Comparison of ENCODE assay signal across 11 mouse cellular contexts in the genomic region with DNA sequence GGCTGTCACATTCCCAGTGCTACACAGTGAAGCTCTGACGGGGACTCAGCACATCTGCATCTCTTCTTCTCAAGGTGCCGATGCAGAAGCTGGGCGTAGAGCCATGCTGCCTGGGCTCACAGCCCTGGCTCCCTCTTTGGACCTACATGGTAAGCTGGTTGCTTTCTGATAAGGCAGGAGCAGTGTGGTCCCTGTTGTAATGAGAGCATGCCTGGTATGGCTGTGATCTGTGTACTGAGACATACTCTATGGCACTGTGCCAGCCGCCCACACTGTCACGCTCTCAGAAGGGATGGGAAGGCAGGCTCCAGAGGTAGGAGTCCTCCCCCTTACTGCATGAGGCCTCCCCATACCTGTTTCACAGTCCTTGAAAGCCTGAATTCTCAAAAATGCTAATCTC.
DNase-seq lines count a peak whose midpoint lies in the region; ATAC-seq and TF ChIP-seq lines count a peak whose summit lies in the region.
"Had no signal": no experiment of that assay in that cellular context is flagged by ENCODE, and none has a peak within 500 bp of the region (broad histone marks: within the 10 kb centered on the region; RNA-seq: fewer than 3 reads in every experiment).

No protein-coding gene starts in this region.

- no peaks in the 10 kb centered on the region for H3K27me3 ChIP-seq in kidney, postnatal 0 days (ENCODE audit: insufficient read depth, low read length)
- no peaks in the 10 kb centered on the region; the same call in 1 of the 2 replicates for H3K27me3 ChIP-seq in heart, embryonic 15.5 days
- H3K27me3 ChIP-seq in forebrain, embryonic 11.5 days (ENCODE audit: control insufficient read depth, insufficient read depth, low read length) = 0 out of 2 replicates have a peak, but pooled peaks cover 2% of the 10 kb centered on the region

- H3K9me3 ChIP-seq in kidney, postnatal 0 days (replicated peaks; ENCODE audit: low read length) = no peaks in the 10 kb centered on the region
- no peaks in the 10 kb centered on the region for H3K9me3 ChIP-seq in heart, embryonic 15.5 days (replicated peaks)
- no peaks in the 10 kb centered on the region for H3K9me3 ChIP-seq in forebrain, embryonic 11.5 days (ENCODE audit: control insufficient read depth, low read length)

- TF ChIP-seq CTCF in kidney, postnatal 0 days (IDR thresholded peaks at IDR 0.05; ENCODE audit: low read depth) = no peak

- H3K36me3 ChIP-seq in kidney, postnatal 0 days (ENCODE audit: insufficient read depth, low read length) = no peaks in the 10 kb centered on the region
- H3K36me3 ChIP-seq in heart, embryonic 15.5 days = no peaks in the 10 kb centered on the region
- no peaks in the 10 kb centered on the region for H3K36me3 ChIP-seq in forebrain, embryonic 11.5 days (ENCODE audit: control insufficient read depth, insufficient read depth, low read length)

- ATAC-seq in kidney, postnatal 0 days (replicated peaks; ENCODE audit: low FRiP score, low read depth) = 0 out of 2 replicates have a peak, but pooled peaks have one; percentile 49
- ATAC-seq in frontal cortex, adult (ENCODE audit: low TSS enrichment) = peak; percentile 57; the same call in 1 of the 2 replicates
- peak; percentile 54 for ATAC-seq in heart, embryonic 15.5 days (replicated peaks; ENCODE audit: insufficient number of reproducible peaks, insufficient read depth, low FRiP score, low read depth)
- ATAC-seq in granulocyte monocyte progenitor cell, adult 5-6 weeks (replicated peaks; ENCODE audit: poor library complexity, severe bottlenecking) = no peak
- ATAC-seq in forebrain, embryonic 11.5 days (replicated peaks; ENCODE audit: low FRiP score) = no peak

- no peak overlapping the region for H3K4me3 ChIP-seq in kidney, postnatal 0 days (replicated peaks; ENCODE audit: low read depth, low read length)
- H3K4me3 ChIP-seq in heart, embryonic 15.5 days = no peak overlapping the region
- H3K4me3 ChIP-seq in forebrain, embryonic 11.5 days (ENCODE audit: low read depth, low read length) = no peak overlapping the region

- H3K4me1 ChIP-seq in kidney, postnatal 0 days (replicated peaks; ENCODE audit: insufficient read depth, low read length) = 0 out of 2 replicates have a peak, but pooled peaks cover 4% of the 10 kb centered on the region
- peaks cover 6% of the 10 kb centered on the region for H3K4me1 ChIP-seq in heart, embryonic 15.5 days (replicated peaks)
- H3K4me1 ChIP-seq in forebrain, embryonic 11.5 days (replicated peaks; ENCODE audit: control insufficient read depth, insufficient read depth, low read length) = peaks cover 2% of the 10 kb centered on the region; the same call in 1 of the 2 replicates

- WGBS in kidney, postnatal 0 days = 29% methylated on average over 5 of the region's 5 CpGs
- 35% methylated on average over 5 of the region's 5 CpGs for WGBS in heart, embryonic 15.5 days
- WGBS in forebrain, embryonic 11.5 days = 88% methylated on average over 5 of the region's 5 CpGs

- H3K4me2 ChIP-seq in kidney, postnatal 0 days (ENCODE audit: low read length) = no peak overlapping the region
- no peak overlapping the region for H3K4me2 ChIP-seq in heart, embryonic 15.5 days
- no peak overlapping the region for H3K4me2 ChIP-seq in forebrain, embryonic 11.5 days (ENCODE audit: low read depth, low read length, severe bottlenecking)

- DNase-seq in kidney, postnatal 0 days (ENCODE audit: low spot score) = peak; percentile 36
- DNase-seq in kidney, adult 18-20 months = no peak
- peak; percentile 16 to 63 for DNase-seq in left cerebral cortex, adult 9 months (ENCODE audit: low spot score in 2 of 2)
- no peak for DNase-seq in cerebellum, postnatal 36 days
- DNase-seq in forebrain, embryonic 11.5 days (ENCODE audit: low spot score) = no peak
- DNase-seq: adrenal gland, postnatal 14 days; embryo, embryonic 11 days; gastrocnemius, postnatal 25 days had no signal

- H3K27ac ChIP-seq in kidney, postnatal 0 days = no peak overlapping the region
- H3K27ac ChIP-seq in heart, embryonic 15.5 days = no peak overlapping the region
- H3K27ac ChIP-seq in forebrain, embryonic 11.5 days (ENCODE audit: low read depth, low read length) = no peak overlapping the region

- no peak overlapping the region for H3K9ac ChIP-seq in kidney, postnatal 0 days (ENCODE audit: low read depth, low read length)
- H3K9ac ChIP-seq in heart, embryonic 15.5 days = no peak overlapping the region
- H3K9ac ChIP-seq in forebrain, embryonic 11.5 days (ENCODE audit: low read length) = no peak overlapping the region

Comparison
In these comparisons a context has a peak if more than half of its experiments do, and no peak if none do; other contexts are left out.
1. DNase-seq: peak in kidney, postnatal 0 days (single experiment) and left cerebral cortex, adult 9 months (2 of 2); none in kidney, adult 18-20 months (single experiment), cerebellum, postnatal 36 days (0 of 2) and forebrain, embryonic 11.5 days (single experiment).
2. ATAC-seq: peak in kidney, postnatal 0 days (single experiment), frontal cortex, adult (single experiment) and heart, embryonic 15.5 days (single experiment); none in granulocyte monocyte progenitor cell, adult 5-6 weeks (single experiment) and forebrain, embryonic 11.5 days (single experiment).